Mouse (Mus musculus) E14TG2a.4 (cell line): ENCODE measurements around the gene Hpf1.

Experiments used
- H3K27me3 ChIP-seq: 2 replicates; pipeline ENCODE4 v1.6.1; 2014; ENCODE audit warnings: low read length, control low read depth; ENCODE audit not compliant: insufficient read depth
- H3K36me3 ChIP-seq: 2 replicates; pipeline ENCODE4 v1.6.1; 2014; ENCODE audit warnings: low read length, control low read depth; ENCODE audit not compliant: insufficient read depth
- H3K4me1 ChIP-seq: replicated peaks from 2 replicates; pipeline ENCODE4 v1.6.1; 2014; ENCODE audit warnings: low read depth, low read length, control low read depth
- H3K4me3 ChIP-seq: replicated peaks from 2 replicates; pipeline ENCODE4 v1.5.1; 2014; ENCODE audit warnings: mild to moderate bottlenecking, low read length
- H3K9me3 ChIP-seq: 2 replicates; pipeline ENCODE4 v1.6.1; 2014; ENCODE audit warnings: low read length, control low read depth
- CTCF ChIP-seq: conservative IDR thresholded peaks from 2 replicates; pipeline ENCODE4 v1.5.1; 2014; ENCODE audit warnings: low read length
- NANOG ChIP-seq: IDR thresholded peaks from 2 replicates; pipeline ENCODE4 v1.6.1; 2014; ENCODE audit warnings: borderline replicate concordance, low read length, mixed read lengths
- POU5F1 ChIP-seq: IDR thresholded peaks from 2 replicates; pipeline ENCODE4 v1.6.1; 2014; ENCODE audit warnings: low read length, borderline replicate concordance

Gene Hpf1

DNA sequence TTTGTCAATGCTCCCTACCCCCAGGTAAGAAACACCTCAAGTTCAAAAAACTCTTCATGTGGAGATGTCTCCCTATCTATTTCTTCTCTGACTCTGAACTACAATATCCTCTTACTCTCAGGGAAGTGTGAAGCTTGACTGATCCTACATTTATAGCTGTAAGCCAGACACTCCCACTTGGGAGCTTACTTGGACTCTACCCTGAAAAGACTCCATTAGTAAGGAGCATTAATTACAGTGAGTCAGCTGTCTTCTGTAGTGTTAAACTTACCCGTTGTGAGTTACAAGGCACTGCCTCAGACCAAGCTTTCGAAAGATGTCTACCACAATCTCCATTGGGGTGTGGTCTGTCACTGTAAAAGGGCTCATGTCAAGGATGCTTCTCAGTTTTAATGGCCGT is 28.9 kb downstream of the Hpf1 start:
- no peaks in the 10 kb centered on the region for H3K4me1 ChIP-seq

DNA sequence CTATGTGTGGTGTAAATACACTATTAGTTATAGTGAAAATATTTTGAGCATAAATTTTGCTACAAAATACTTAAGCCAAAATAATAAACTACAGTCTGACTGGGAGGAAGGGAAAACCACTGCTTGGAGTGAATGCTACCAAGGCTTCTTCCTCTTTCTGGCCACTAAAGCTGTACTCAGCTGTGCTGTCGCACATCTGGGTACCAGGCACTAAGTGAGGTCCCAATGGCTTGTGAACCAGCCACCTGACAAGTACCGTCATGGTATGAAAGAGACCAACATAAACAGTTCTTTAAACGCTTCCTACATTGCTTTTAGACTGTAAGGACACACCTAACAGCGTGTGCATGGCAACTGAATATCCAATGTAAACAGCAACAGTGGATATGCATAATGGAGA is 30.0 kb downstream of the Hpf1 start:
- H3K4me1 ChIP-seq = no peaks in the 10 kb centered on the region
- no peaks in the 10 kb centered on the region for H3K9me3 ChIP-seq
- TF ChIP-seq POU5F1 = no peak
- TF ChIP-seq NANOG = no peak
- TF ChIP-seq CTCF = no peak
- H3K4me3 ChIP-seq = no peak overlapping the region
- H3K36me3 ChIP-seq = peaks cover 54% of the 10 kb centered on the region
- H3K27me3 ChIP-seq = no peaks in the 10 kb centered on the region

More for the DNA sequence above, 28.9 kb downstream of the Hpf1 start:
- no peaks in the 10 kb centered on the region for H3K27me3 ChIP-seq
- no peak overlapping the region for H3K4me3 ChIP-seq
- H3K9me3 ChIP-seq = no peaks in the 10 kb centered on the region
- H3K36me3 ChIP-seq = peaks cover 57% of the 10 kb centered on the region
- TF ChIP-seq CTCF (no peak), NANOG (no peak), POU5F1 (no peak)

DNA sequence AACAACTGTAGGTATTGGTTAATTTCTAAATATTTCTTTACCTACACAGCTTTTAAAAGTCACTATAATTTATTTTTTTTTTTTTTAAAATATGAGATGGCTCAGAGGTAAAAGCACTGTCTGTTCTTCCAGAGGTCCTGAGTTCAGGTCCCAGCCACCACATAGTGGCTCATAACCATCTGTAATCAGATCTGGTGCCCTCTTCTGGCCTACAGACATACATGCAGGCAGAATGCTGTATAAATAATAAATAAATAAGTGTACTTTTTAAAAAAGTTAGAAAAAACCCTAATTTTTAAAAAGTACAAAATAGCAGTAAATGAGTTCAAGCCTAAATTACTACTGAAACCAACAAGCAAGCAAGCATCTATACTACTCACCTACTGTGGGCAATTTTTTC is 43.4 kb downstream of the Hpf1 start:
- H3K27me3 ChIP-seq = no peaks in the 10 kb centered on the region
- H3K4me3 ChIP-seq = no peak overlapping the region
- H3K9me3 ChIP-seq = no peaks in the 10 kb centered on the region
- TF ChIP-seq POU5F1 (no peak), NANOG (no peak), CTCF (peak; percentile 24)
- H3K4me1 ChIP-seq = no peaks in the 10 kb centered on the region
- peaks cover 52% of the 10 kb centered on the region for H3K36me3 ChIP-seq

DNA sequence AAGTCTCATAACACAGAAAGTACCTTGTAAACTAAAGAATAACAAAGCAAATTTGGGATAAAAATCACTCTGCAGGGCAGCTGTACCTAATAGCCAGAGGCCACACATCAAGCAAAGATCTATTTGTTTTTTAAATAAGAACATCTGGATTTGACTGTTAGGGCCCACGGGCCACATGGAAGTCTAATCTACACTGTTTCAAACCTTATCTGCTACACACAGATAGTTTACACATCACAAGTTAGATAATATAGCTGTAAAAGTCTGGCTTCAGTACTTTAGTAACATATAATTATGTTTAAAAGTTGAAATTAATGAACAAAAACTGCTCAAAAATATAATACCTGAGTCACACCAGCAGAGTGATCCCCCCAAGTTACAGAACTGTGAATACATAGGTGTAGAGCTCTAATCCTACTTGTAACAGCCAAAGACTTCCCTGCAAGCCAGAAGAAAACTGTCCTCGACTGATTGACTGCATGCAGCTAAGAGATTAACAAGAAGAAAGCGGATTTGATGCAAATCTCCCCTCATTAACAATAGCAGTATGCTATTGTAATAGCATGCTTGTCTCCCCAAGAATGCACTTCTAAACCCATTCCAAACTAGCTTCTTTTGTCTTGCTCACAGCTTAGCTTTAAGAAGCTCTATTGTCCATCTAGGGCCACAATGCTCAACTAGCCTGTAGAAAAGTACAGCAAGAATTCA is 48.7 kb downstream of the Hpf1 start:
- no peak for TF ChIP-seq CTCF
- TF ChIP-seq NANOG = no peak; the same call in 1 of the 2 replicates
- TF ChIP-seq POU5F1 = no peak
- peaks cover 4% of the 10 kb centered on the region; the same call in 1 of the 2 replicates for H3K4me1 ChIP-seq
- peaks cover 37% of the 10 kb centered on the region for H3K36me3 ChIP-seq
- H3K27me3 ChIP-seq = no peaks in the 10 kb centered on the region
- no peaks in the 10 kb centered on the region for H3K9me3 ChIP-seq
- H3K4me3 ChIP-seq = no peak overlapping the region

DNA sequence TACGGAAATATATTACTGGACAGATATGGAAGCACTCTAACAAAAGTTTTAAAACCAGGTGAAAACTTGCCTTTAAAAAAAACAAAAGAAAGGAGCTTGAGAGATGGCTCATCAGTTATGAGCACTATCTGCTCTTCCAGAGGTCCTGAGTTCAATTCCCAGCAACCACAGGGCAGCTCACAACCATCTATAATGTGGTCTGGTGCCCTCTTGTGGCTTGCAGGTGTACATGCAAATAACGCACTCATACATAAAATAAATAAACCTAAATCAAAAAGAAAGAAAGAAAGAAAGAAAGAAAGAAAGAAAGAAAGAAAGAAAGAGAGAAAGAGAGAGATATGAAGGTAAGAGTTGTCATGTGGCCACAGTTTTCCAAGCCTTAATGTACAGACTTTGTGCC is 52.6 kb downstream of the Hpf1 start:
- peak; percentile 38 for TF ChIP-seq CTCF
- no peak for TF ChIP-seq POU5F1
- TF ChIP-seq NANOG = no peak
- H3K36me3 ChIP-seq = peaks cover 8% of the 10 kb centered on the region

DNA sequence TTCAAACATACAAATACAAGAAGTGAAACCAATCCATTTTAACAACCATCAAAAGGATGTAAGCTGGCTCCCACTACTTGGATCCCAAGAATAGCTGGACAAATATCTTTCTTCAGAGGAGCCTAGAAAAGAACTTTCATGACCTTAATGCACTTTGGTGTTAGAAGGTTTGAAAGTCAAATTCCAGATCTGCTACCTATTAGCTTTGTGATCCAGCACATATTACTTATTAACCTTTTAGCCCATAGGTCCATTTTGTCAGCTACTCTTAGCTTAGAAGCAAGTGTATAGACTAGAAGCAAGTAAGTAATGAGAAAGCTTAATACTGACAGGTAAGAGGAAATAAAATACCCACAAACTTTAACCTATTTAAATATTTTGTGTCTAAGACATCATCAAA is 57.3 kb downstream of the Hpf1 start:
- peaks cover 3% of the 10 kb centered on the region for H3K9me3 ChIP-seq
- no peaks in the 10 kb centered on the region for H3K36me3 ChIP-seq
- TF ChIP-seq CTCF (no peak), NANOG (no peak), POU5F1 (no peak)
- peaks cover 12% of the 10 kb centered on the region for H3K4me1 ChIP-seq
- H3K4me3 ChIP-seq = no peak overlapping the region
- H3K27me3 ChIP-seq = no peaks in the 10 kb centered on the region

More for the DNA sequence above, 52.6 kb downstream of the Hpf1 start:
- no peaks in the 10 kb centered on the region for H3K9me3 ChIP-seq
- peaks cover 16% of the 10 kb centered on the region for H3K4me1 ChIP-seq
- no peak overlapping the region for H3K4me3 ChIP-seq
- H3K27me3 ChIP-seq = no peaks in the 10 kb centered on the region

DNA sequence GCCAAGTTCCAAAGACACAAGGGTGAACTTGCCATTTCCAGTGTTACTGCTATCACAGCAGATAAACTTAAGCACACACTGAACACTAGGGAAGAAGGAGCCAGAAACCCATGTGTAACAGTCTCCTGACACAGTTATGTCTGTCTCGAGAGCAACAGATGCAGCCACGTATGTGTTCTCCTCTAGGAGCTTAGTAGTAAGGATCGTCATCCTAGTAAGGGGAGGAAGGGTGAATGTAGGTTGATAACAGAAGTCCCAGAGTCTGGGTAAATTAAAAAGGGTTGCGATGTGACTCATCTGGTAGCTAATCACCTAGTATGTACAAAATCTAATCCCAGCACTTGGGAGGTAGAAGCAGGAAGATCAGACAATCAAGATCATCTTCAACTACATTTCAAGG is 59.6 kb downstream of the Hpf1 start:
- no peak for TF ChIP-seq NANOG
- TF ChIP-seq POU5F1 = no peak
- no peak for TF ChIP-seq CTCF
- no peak overlapping the region for H3K4me3 ChIP-seq
- no peaks in the 10 kb centered on the region for H3K36me3 ChIP-seq
- H3K9me3 ChIP-seq = peaks cover 8% of the 10 kb centered on the region
- H3K27me3 ChIP-seq = no peaks in the 10 kb centered on the region
- peaks cover 22% of the 10 kb centered on the region for H3K4me1 ChIP-seq

DNA sequence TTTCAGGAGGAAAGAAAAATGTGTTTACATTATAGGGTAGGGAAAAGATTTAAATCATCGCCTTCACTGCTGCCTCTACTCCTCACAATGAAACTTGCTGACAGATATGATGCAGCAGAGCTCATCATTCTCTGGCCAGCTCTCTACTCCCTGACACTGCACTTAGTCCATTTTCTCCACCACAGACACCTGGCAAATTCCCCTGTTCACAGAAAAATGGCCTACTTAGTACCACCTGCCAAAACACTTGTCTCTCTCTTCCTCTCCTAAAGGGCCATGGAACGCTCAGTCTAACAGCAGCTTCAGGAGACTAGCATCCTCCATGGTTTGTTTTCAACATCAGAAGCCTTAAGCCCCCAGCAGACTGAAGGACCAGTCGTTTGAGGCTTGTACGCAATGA is 61.1 kb downstream of the Hpf1 start:
- H3K36me3 ChIP-seq = no peaks in the 10 kb centered on the region
- peaks cover 18% of the 10 kb centered on the region for H3K4me1 ChIP-seq
- TF ChIP-seq CTCF = no peak
- no peak for TF ChIP-seq POU5F1
- no peak for TF ChIP-seq NANOG
- no peaks in the 10 kb centered on the region for H3K27me3 ChIP-seq
- H3K4me3 ChIP-seq = no peak overlapping the region
- H3K9me3 ChIP-seq = peaks cover 8% of the 10 kb centered on the region

DNA sequence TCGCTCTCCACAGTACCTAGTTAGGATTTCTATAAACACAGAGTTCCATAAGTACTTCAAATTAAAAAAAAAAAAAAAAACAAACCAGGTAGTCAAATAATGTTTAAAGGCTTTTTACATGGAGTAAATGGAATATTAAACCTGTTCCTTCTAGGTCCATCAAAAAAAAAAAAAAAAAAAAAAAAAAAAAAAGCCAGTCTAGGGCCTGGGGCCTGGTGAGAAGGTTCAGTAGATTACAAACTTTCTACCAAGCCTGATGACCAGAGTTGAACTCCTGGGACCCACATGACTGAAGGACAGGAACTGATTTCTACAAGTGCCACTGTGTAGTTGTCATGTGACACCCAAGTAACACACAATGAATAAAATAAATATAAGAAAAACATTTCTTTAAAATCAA is 61.5 kb downstream of the Hpf1 start:
- H3K9me3 ChIP-seq = peaks cover 8% of the 10 kb centered on the region
- no peaks in the 10 kb centered on the region for H3K27me3 ChIP-seq
- TF ChIP-seq POU5F1 (no peak), CTCF (no peak), NANOG (no peak)
- no peaks in the 10 kb centered on the region for H3K36me3 ChIP-seq
- peaks cover 20% of the 10 kb centered on the region for H3K4me1 ChIP-seq
- H3K4me3 ChIP-seq = no peak overlapping the region
